Mouse (Mus musculus) gastrocnemius, postnatal 25 days (tissue): ENCODE data around the gene Rab28. TPM values are rescaled to one million over a fixed set of nuclear protein-coding genes. Genes with fewer than 3 reads are reported as not detected.

ENCODE experiments used
- DNase-seq: peaks from one replicate; pipeline ENCODE4 v3.0.0; 2022
- total RNA-seq, 2 experiments: library from RNA; stranded (reverse); gene quantifications; 1 replicate in 1 of 2; 2 replicates in 1 of 2; pipeline ENCODE4 v1.2.3; 2021

The Rab28 gene
- total RNA-seq, 2 experiments from 2014 or later, result 73.6 to 79.9 TPM

- no peak for DNase-seq
These were observed 80.5 kb downstream of the Rab28 start for GRCm38 (mm10) chr5:41627224-41628144.

- DNase-seq, result no peak
These were observed 82.4 kb downstream of the Rab28 start for GRCm38 (mm10) chr5:41625544-41625943.

GRCm38 (mm10) chr5:41621748-41622147 is 86.2 kb downstream of the Rab28 start:
- no peak for DNase-seq

GRCm38 (mm10) chr5:41618966-41619365 is 89.0 kb downstream of the Rab28 start:
- no peak for DNase-seq

- DNase-seq, result no peak
These were observed 97.4 kb downstream of the Rab28 start for GRCm38 (mm10) chr5:41610447-41611030.

DNA sequence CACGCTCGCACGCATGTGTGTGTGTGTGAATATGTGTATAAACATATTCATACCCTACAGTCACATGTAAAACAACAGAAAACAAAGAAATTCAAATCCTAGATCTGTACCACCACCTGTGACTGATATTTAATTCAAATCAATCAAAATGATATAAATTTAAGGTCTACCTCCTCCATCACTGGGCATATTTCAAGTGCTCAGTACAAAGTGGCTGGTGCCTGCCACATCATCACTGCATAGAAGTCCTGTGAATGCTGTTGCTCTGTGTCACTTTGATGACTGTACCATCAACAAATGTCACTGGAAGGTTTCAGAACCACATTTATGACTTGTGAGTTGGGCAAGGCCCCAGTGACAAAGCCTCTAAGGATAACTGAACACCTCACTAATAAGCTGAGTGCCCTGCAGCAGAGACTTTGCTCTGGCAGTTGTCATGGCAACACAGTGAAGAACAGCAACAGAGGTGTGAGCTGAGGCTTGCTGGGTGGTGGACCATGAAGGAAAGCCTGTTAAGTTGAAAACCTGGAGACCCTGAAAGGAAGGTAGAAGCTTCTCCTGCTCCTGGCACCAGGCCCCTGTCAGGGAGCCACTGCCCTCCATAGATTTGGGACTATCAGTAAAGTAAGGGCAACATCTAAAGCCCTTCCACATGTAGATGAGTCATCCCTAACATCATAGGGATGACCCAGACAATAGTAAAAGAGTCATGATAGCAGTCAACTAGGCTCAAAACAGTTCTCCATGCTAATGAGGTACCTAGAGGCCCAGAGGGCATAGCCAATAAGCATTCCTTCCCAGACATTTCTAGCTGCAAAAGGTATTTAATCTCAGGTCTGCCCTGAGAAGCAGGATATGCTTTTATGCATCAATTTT is 111.5 kb downstream of the Rab28 start:
- no peak for DNase-seq

- no peak for DNase-seq
These were observed 112.8 kb downstream of the Rab28 start for GRCm38 (mm10) chr5:41595199-41595598.

DNA sequence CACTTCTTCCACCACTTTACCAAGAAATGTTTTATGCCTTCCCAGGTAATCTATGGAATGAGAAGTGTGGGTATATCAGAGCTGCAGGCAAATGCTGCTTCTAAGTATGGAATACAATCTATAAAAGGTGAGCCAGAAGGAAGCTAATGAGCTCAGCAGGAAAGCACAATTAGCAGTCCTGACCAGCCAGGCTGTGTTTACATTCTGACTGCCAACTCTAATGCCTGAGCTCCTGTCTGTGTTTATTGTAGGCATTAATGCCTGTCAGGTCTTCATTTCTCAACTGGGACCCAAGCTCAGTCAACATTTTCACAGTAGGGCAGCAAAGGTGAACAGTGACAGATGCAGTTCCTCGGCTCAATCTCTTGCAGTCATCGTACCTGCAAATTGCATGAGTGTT is 129.9 kb downstream of the Rab28 start:
- no peak for DNase-seq

Other genes starting within 250 kb of the Rab28 start
- gene Nkx3-2, start 56.3 kb upstream of the Rab28 start, total RNA-seq, result under 1 TPM in 1 of 2 experiments, not detected in 1; 0.15 TPM
- gene Bod1l, start 136.2 kb upstream of the Rab28 start, total RNA-seq, result 10 to 100 TPM; 13.0 to 14.0 TPM